Mouse (Mus musculus) right cerebral cortex, adult 18-20 months (tissue): ENCODE data around the gene Ptprd.

ENCODE experiments used
- DNase-seq: peaks from one replicate; pipeline ENCODE4 v3.0.0; 2022; ENCODE audit warnings: mixed read lengths

Ptprd gene

DNA sequence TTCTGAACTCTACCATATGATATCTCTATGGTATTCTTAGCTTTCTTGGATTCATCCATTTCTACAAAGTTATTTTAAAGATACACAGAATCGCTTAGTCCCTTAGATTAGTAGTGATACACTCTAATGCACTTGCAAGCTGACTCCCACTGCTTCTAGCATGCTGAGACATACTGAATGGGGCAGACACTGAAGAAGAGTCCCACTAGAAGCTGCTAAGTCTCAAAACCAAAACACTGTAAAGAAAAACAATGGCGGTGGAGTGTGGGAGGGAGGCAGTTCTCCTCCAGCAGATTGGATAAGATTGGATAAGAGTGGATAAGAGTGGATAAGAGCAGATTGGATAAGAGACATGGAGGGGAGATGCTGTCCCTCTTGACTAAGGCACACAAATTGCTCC lies 2207.6 kb downstream of the Ptprd start:
- DNase-seq: no peak

DNA sequence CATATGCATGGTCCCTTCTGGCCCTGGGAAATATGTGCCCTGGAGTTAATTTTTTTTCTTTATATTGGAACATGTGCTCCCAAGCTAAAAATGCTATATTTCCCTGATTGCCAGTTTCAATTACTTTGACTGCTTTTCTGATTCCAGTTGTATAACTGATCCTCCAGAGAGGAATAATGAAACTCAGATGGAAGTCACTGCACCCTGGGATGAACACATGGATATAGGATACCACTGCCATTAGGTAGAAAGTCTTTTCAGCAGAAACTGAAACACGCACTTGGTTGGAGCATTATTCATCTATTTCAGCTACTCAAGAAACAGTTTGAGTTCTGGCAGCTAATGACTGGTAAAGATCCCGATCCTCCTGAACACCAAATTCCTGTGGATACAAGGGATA lies 2211.5 kb downstream of the Ptprd start:
- DNase-seq: no peak

DNA sequence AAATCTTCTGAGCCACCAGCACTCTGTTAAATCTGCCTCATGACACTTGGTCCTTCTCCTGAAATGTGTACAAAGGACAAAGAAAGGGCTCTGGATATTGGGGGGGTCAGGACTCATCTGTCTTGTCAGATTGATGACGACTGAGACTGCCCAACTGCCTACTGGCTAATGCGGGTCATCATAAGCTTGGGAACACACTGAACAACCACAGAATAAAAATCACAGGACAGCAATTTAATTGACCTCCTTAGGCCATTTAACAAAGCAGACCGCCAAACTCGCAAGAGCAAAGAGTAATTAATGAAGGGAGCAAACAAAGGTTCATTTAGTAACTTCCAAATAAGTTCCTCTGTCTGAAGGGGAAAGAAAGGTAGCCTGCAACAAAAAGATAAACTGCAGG lies 2215.9 kb downstream of the Ptprd start:
- DNase-seq: no peak

DNA sequence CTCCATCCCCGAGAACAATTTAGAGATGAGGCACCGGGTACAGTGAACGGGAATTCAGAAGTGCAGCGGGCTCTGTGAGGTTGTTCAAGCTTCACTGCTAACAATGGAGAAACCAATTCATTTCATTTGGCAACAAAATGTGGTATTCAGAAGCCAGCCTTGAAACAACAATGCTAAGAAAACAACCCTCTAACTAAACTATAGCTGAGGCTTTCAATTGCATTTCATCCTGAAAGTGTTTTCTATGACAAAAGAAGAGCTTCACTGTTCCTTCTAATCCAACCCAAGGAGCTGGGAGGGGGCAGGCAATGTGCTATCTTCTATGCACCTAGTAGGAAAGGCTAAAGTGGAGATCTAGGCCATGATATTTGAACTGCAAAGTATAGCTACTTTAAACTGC lies 2217.2 kb downstream of the Ptprd start:
- DNase-seq: no peak

DNA sequence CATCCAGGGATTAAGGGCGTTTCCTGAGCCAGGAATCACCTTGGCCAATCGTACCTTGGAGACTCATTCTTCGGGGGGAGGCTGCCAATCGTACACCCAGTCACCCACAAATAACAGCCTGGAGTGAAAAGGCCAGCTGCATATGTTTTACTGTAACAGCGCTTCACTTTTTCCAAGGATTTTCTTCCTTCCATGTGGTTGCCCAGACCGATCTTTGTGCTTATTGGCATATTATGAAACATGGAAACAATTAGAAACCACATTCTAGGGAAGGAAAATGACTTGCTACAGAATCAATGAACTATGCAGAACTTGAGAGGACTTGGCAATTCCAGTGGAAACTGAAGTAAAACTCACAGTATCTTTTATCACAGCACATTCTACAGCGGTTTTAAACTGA lies 2218.7 kb downstream of the Ptprd start:
- DNase-seq: no peak

DNA sequence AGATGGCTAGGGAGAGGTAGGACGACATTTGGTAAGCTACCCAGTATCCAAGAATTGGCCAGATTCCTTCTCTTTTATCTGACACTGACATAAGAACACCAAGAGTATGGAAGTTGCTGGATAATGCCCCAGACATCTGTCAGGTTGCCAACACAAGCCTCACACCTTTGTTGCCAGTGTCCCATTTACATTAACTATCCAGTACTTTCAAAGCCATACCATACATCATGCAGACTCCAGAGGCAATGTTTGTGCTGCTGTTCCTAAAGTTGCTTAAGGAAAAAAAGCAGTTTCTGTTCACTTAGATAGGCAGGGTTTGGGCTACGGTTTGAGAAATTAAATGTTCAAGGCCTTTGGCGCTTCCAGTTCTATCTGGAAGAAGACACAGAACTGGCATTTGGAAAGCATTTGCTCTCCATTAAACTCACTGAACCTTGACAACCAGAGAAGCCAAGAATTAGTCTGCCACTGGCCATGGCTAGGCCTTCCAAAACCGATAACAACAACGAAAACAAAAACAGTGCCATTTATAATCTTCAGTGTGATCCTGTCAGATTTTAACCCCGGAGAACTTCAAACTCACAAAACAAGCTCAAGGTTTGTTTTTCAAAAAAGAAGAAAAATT lies 2220.0 kb downstream of the Ptprd start:
- DNase-seq: no peak

DNA sequence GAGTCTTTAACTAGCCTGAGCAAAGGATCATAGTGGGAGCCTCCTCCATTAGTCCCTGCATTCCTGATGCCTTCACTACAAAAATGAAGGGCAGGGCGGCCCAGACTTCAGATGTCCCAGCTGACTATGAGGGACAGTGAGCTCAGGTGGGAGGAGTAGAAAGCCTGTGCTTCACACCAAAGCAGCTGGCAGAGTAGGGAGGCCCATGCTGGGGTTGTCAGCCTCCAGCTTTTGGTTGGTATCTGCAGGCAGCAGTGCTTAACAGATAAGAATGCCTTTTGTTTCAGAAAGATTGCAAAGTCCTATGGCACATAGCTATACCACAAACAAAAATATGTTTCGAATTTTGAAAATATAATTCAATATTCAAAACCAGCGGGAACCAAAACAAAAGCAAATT lies 2237.0 kb downstream of the Ptprd start:
- no peak for DNase-seq

DNA sequence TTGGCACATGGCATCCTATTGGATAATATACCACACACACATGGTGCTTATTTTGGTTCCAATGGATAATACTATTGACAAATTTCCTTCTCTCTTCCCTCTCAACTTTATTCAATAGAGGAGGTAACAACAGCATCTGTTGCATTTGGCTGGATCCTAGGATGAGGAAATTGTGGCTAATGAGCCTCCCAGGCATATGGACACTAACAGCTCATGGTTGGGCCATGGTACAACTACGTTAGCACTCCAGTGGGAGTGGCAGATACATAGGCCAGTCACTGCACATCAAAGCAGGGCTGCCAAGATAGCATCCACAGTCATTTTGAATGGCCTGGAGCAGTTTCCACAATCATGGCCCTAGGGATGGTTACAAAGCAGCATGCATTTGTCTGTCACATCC lies 2238.4 kb downstream of the Ptprd start:
- DNase-seq: no peak

DNA sequence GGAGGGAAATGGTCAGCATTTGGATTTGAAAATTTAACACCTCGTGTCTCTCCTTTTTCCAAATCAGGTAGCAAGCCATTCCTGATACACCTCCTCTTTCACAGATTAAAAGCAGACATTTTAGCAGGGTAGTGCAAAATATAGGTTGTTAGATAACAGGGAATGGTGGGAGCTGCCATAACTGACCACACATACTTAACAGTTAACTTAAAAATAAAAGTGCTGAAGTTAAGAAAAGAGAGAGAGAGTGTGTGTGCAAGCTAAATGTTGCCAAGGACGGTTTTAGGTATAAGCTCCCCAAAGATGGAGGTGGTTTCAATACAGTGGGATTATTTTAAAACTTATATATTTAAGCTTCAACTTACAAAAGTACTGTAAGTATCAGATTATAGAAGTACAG lies 2241.8 kb downstream of the Ptprd start:
- DNase-seq: no peak

DNA sequence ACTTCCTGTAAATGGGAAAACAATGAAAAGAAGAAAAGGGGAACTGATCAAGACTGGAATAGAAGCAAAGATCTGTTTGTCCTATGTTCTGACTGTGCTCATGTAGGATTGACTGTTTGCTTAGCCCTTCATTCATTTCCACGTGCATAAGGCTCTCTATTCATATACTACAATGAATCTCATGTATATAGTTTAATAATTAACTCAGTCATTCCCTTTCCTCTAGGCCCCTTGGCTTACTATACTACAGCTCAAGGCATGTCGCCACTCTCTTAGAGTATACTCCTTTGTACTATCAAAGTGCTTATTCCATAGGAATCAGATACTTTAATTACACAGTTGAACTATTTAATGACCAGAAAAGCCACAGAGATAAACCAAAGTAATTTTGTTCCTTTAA lies 2243.1 kb downstream of the Ptprd start:
- no peak for DNase-seq

DNA sequence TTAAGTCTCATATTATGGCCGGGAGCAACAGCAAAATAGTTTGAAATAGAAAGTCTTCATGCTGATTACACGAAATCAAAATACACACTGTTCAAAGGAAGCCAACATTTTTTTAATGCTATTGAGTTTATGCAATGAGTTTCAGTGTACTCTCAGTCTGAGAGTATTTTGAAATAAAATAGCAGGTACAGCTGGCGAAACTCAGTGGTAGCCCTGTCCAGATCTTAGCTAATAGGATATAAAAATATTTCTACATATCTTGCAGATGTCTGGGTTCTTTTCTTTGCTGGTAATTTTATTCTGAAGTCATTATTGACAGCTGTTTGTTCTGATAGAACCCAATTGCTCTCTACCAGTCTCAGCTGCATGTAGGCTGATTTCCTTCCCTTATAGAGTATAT lies 2246.0 kb downstream of the Ptprd start:
- DNase-seq: no peak

DNA sequence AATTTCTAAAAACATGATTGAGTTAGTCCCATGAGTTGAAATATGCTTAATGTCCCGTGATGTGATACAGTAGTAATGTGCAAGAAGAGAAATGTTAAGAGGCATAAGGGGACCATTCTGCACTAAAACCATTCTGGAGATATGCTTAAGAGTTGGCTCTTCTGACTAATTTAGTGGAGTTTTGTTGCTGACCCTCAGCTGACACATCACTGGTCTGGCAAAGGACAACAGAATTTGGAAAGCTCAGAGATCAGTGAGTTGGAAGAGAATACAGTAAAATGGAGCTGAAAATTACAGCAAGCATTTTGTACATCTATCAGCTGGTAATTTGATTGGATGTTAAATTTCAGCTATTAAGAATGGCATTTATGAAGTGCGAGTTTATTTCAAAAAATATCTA lies 2248.8 kb downstream of the Ptprd start:
- DNase-seq: no peak

DNA sequence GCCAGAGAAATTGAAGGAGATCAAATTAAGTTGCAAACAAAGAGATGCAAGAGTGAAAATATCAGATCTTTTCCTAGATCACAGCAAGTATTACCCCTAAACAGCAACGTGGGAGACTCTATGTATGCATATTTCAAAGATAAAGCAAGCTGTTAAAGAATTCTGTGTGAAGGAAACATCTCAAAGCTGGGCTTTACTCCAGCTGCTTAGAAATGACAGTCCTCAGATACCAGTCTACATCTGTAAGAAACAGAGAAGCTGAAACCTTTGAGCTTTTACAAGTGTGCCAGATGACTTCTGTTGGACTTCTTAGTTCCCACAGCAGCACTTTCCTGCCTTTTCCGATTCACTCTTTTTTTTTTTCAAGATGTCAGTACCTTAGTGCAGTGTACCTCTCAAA lies 2249.9 kb downstream of the Ptprd start:
- DNase-seq: no peak

DNA sequence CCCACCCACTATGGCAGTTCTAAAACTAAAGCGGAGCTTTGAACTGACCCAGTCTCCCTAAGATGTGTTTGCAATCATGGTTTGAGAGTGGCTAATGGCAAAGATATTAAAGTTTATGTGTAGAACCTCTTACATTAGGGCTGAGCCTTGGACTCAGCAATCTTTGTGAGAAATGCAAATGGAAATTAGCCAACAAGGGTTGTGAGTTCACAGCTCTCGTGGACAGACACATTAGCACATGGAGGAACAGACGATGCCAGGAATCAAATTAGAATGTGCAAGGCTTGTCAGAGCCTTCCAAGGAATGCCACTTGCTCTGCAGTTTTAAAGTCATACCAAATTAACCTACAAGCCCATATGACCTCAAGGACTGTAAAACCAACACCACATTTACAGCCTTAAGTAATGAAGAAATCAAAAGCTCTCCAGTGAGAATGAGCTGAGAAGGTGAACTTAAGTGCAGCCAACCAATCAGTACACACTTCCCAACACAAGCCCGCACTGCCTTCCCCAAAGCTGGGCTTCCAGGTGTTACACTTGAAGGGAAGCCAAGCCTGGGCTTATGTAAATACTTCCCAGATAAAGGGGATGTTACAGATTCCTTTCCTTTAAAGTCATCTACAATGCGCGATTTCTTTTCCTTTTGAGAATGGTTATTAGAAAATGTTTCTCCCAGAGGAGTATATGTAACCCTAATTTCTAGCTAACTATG lies 2258.3 kb downstream of the Ptprd start:
- no peak for DNase-seq

DNA sequence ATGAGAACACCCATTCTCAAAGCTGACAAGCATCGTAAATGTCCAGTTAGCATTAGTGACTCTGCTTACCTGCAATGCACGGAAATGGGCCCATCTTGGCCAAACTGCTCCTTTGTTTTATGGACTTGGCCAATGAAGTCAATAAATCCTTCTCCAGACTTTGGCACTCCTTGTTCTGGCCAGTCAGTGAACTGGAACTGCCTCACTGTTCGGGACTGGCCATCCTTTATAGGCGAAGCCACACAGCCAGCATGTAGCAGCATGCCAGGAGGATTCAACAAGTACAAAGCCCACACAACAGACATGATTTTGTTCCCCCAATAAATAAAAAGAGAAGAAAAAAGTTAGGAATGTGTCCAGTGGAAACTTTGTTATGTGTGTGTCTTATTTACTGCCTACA lies 2261.2 kb downstream of the Ptprd start:
- DNase-seq: no peak

DNA sequence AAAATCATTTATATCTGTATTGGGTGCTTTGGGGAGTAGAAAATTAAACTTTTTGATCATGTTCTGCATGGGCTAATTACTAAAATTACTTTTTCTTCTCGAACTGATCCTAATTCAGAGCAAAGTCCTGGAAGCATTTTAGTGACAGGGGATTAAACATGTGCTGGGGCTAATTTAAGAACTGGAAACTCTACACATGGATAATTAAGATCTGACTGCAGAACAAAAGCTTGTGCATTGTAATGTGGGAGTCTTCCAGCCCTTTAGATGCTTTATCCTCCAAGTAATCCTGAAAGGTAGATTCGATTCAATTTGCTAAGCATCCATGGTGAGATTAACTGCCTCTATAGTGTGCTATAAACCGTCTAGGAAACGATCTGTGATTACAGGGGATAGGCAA lies 2316.9 kb downstream of the Ptprd start:
- DNase-seq: no peak
